Mouse (Mus musculus): ENCODE data around the gene Usp28. TPM values are rescaled to one million over a fixed set of nuclear protein-coding genes. Genes with fewer than 3 reads are reported as not detected.

Usp28 gene
- 5.5 and 6.4 TPM in 2 replicates for polyA plus RNA-seq (2015; fragmentation: Nextera tagmentation; extraction: Ambion mirVana)

GRCm38 (mm10) chr9:48984845-48985707 lies at the start of gene Usp28:
Gene Usp28 (plus strand): TSS chr9:48985375.
- Histone ChIP-seq H3K4me2 (replicated peaks; ENCODE audit: low read depth) (peak within 1 kb of the TSS; percentile 85), H3K27me3 (replicated peaks; ENCODE audit: control insufficient read depth, insufficient read depth, low read length) (no peaks in the 10 kb centered on the region), H3K4me1 (replicated peaks; ENCODE audit: control insufficient read depth, insufficient read depth, low read length) (peaks cover 10% of the 10 kb centered on the region), H3K9me3 (ENCODE audit: control insufficient read depth) (no peaks in the 10 kb centered on the region), H3K9ac (ENCODE audit: low read depth, low read length) (peak within 1 kb of the TSS; percentile 52), H3K36me3 (ENCODE audit: control insufficient read depth, insufficient read depth) (no peaks in the 10 kb centered on the region), H3K27ac (ENCODE audit: low read depth, low read length) (peak within 1 kb of the TSS; percentile 69), H3K4me3 (ENCODE audit: low read depth, low read length) (peak within 1 kb of the TSS; percentile 79)
- peak; percentile 93 for ATAC-seq
- under 1% methylated on average over 90 of the region's 94 CpGs for WGBS
- no peak; the same call in 1 of the 2 replicates for TF ChIP-seq CTCF (IDR thresholded peaks at IDR 0.05; ENCODE audit: low read depth)

DNA sequence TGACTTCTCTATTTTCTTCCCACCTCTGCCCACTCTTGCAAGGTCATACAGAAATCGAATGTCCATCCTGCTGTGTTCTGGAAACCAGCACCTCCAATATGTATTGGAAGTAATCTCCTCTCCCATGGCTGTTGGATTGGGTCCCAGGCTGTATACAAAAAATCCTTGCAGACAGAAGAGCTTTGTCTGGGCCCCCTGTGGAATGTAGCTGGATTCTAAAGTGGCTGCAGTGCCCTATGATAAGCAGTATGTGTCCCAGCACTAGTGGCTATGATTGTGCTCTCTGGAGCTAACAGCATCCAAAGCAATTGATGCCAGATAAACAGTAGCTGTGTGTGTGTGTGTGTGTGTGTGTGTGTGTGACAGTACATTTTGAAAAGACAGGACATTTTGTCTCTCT lies 42.8 kb upstream of the Usp28 start:
- H3K4me1 ChIP-seq (replicated peaks; ENCODE audit: control insufficient read depth, insufficient read depth, low read length), result no peaks in the 10 kb centered on the region
- no peak for TF ChIP-seq CTCF (IDR thresholded peaks at IDR 0.05; ENCODE audit: low read depth)
- H3K27ac ChIP-seq (ENCODE audit: low read depth, low read length), result no peak overlapping the region
- H3K27me3 ChIP-seq (replicated peaks; ENCODE audit: control insufficient read depth, insufficient read depth, low read length), result no peaks in the 10 kb centered on the region
- WGBS, result 88% methylated on average over 1 of the region's 1 CpGs
- H3K9me3 ChIP-seq (ENCODE audit: control insufficient read depth), result no peaks in the 10 kb centered on the region
- no peak for ATAC-seq
- H3K4me2 ChIP-seq (replicated peaks; ENCODE audit: low read depth), result no peak overlapping the region
- no peak overlapping the region for H3K4me3 ChIP-seq (ENCODE audit: low read depth, low read length)
- no peak overlapping the region for H3K9ac ChIP-seq (ENCODE audit: low read depth, low read length)
- H3K36me3 ChIP-seq (ENCODE audit: control insufficient read depth, insufficient read depth), result no peaks in the 10 kb centered on the region

- Histone ChIP-seq H3K4me1 (replicated peaks; ENCODE audit: control insufficient read depth, insufficient read depth, low read length) (no peaks in the 10 kb centered on the region), H3K4me2 (replicated peaks; ENCODE audit: low read depth) (no peak overlapping the region), H3K9me3 (ENCODE audit: control insufficient read depth) (no peaks in the 10 kb centered on the region), H3K9ac (ENCODE audit: low read depth, low read length) (no peak overlapping the region), H3K36me3 (ENCODE audit: control insufficient read depth, insufficient read depth) (no peaks in the 10 kb centered on the region), H3K27ac (ENCODE audit: low read depth, low read length) (no peak overlapping the region), H3K27me3 (replicated peaks; ENCODE audit: control insufficient read depth, insufficient read depth, low read length) (no peaks in the 10 kb centered on the region), H3K4me3 (ENCODE audit: low read depth, low read length) (no peak overlapping the region)
- no peak for ATAC-seq
- 82% methylated on average over 4 of the region's 4 CpGs for WGBS
- TF ChIP-seq CTCF (IDR thresholded peaks at IDR 0.05; ENCODE audit: low read depth), result no peak
These were observed 37.6 kb upstream of the Usp28 start for GRCm38 (mm10) chr9:48947565-48947964.

DNA sequence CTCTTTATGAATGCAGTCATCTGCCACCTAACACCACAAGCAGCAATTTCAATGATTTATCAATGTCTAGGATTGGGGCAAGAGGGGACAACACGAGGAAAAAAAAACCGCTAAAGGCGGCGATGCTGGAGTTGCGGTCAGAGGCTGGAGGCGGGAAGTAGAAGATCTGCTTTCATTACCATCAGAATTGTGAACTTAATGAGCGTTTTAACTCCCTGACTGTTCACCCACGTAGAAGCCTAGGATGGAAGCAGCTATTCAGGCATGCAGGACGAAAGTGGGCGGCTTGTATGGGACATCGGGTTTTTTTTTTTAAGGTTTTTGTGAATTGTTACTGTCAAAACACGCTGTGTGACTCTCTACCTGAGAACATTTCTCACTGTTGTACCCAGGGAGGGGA lies 23.9 kb upstream of the Usp28 start:
- H3K27me3 ChIP-seq (replicated peaks; ENCODE audit: control insufficient read depth, insufficient read depth, low read length), result peaks cover 4% of the 10 kb centered on the region; the same call in 1 of the 2 replicates
- no peak for TF ChIP-seq CTCF (IDR thresholded peaks at IDR 0.05; ENCODE audit: low read depth)
- no peak overlapping the region for H3K27ac ChIP-seq (ENCODE audit: low read depth, low read length)
- WGBS, result 50% methylated on average over 12 of the region's 12 CpGs
- H3K36me3 ChIP-seq (ENCODE audit: control insufficient read depth, insufficient read depth), result no peaks in the 10 kb centered on the region
- H3K4me2 ChIP-seq (replicated peaks; ENCODE audit: low read depth), result no peak overlapping the region
- no peaks in the 10 kb centered on the region for H3K4me1 ChIP-seq (replicated peaks; ENCODE audit: control insufficient read depth, insufficient read depth, low read length)
- H3K9ac ChIP-seq (ENCODE audit: low read depth, low read length), result no peak overlapping the region
- H3K4me3 ChIP-seq (ENCODE audit: low read depth, low read length), result no peak overlapping the region
- no peak for ATAC-seq
- no peaks in the 10 kb centered on the region for H3K9me3 ChIP-seq (ENCODE audit: control insufficient read depth)

DNA sequence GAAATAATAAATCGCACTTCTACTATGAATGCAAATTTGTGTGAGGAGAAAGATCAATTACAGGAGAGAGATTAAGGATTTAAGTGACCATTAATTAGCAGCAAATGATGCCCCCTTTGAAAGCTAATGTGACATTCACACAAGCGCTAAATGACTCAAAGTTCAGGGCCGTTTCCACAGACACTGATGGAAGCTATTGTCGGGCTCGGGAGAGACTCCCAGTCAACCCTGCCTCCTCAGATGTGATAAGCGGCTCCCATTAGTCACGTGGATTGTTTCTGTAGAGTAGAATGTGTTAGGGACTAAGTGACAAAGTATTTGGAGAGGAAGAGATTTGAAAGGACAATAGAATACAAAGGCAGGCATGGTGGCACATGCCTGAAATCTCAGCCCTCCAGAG lies 23.0 kb upstream of the Usp28 start:
- no peak for TF ChIP-seq CTCF (IDR thresholded peaks at IDR 0.05; ENCODE audit: low read depth)
- H3K9ac ChIP-seq (ENCODE audit: low read depth, low read length), result no peak overlapping the region
- peaks cover 4% of the 10 kb centered on the region; the same call in 1 of the 2 replicates for H3K27me3 ChIP-seq (replicated peaks; ENCODE audit: control insufficient read depth, insufficient read depth, low read length)
- 30% methylated on average over 7 of the region's 7 CpGs for WGBS
- no peak overlapping the region for H3K27ac ChIP-seq (ENCODE audit: low read depth, low read length)
- no peak for ATAC-seq
- H3K4me2 ChIP-seq (replicated peaks; ENCODE audit: low read depth), result no peak overlapping the region
- H3K36me3 ChIP-seq (ENCODE audit: control insufficient read depth, insufficient read depth), result no peaks in the 10 kb centered on the region
- no peaks in the 10 kb centered on the region for H3K4me1 ChIP-seq (replicated peaks; ENCODE audit: control insufficient read depth, insufficient read depth, low read length)
- H3K4me3 ChIP-seq (ENCODE audit: low read depth, low read length), result no peak overlapping the region
- H3K9me3 ChIP-seq (ENCODE audit: control insufficient read depth), result no peaks in the 10 kb centered on the region

DNA sequence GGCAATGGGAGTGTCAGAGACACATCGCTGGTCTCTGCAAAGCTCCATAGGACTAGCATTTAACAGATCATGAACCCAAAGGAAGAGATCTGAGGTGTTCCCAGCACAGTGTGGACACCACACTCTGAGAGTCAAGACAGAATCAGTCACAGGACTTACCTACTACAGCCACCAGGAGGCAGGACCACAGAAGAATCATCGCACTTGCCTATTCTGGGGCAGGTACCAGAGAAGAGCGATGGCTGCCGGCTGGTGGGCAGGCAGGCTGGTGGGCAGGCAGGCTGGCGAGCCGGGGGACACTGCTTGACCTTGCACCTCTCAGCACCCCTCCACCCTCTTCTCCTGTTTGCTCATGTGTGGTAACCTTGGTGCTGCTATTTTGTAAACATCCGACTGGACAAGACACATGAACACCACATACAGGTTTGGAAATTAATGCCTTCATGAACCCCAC lies 20.6 kb upstream of the Usp28 start, which contains the start of gene Htr3b:
Gene Htr3b (minus strand): TSS at position 404 of the 454 bp plus-strand sequence.
- ATAC-seq, result no peak

More for the DNA sequence above, 20.6 kb upstream of the Usp28 start, which contains the start of gene Htr3b:
- H3K9ac ChIP-seq (ENCODE audit: low read depth, low read length), result no peak within 1 kb of the TSS
- H3K36me3 ChIP-seq (ENCODE audit: control insufficient read depth, insufficient read depth), result no peaks in the 10 kb centered on the region
- peak; percentile 69 for TF ChIP-seq CTCF (IDR thresholded peaks at IDR 0.05; ENCODE audit: low read depth)
- H3K4me2 ChIP-seq (replicated peaks; ENCODE audit: low read depth), result no peak within 1 kb of the TSS
- H3K9me3 ChIP-seq (ENCODE audit: control insufficient read depth), result no peaks in the 10 kb centered on the region
- H3K4me1 ChIP-seq (replicated peaks; ENCODE audit: control insufficient read depth, insufficient read depth, low read length), result no peaks in the 10 kb centered on the region
- H3K4me3 ChIP-seq (ENCODE audit: low read depth, low read length), result no peak within 1 kb of the TSS
- peaks cover 4% of the 10 kb centered on the region; the same call in 1 of the 2 replicates for H3K27me3 ChIP-seq (replicated peaks; ENCODE audit: control insufficient read depth, insufficient read depth, low read length)
- H3K27ac ChIP-seq (ENCODE audit: low read depth, low read length), result no peak within 1 kb of the TSS
- WGBS, result 59% methylated on average over 7 of the region's 7 CpGs

Data from intestine, postnatal 0 days (tissue).